Mouse (Mus musculus) thymus, adult 2 months (tissue): Measurements from ENCODE around the gene Ctsw.

Experiments
- CTCF ChIP-seq: fragments of 200-500 bp; IDR thresholded peaks from 2 replicates; pipeline ENCODE4 v1.5.1; 2012; ENCODE audit warnings: mild to moderate bottlenecking, control low read depth, low read length, moderate library complexity, borderline replicate concordance; ENCODE audit not compliant: control insufficient read depth, poor library complexity, insufficient read depth; ENCODE audit errors: extremely low read depth
- POLR2A ChIP-seq: fragments of 200-500 bp; IDR thresholded peaks from 2 replicates; pipeline ENCODE4 v1.6.1; 2012; ENCODE audit warnings: mild to moderate bottlenecking, low read length, control low read depth, moderate library complexity; ENCODE audit not compliant: control insufficient read depth, poor library complexity, insufficient read depth; ENCODE audit errors: extremely low read depth

DNA sequence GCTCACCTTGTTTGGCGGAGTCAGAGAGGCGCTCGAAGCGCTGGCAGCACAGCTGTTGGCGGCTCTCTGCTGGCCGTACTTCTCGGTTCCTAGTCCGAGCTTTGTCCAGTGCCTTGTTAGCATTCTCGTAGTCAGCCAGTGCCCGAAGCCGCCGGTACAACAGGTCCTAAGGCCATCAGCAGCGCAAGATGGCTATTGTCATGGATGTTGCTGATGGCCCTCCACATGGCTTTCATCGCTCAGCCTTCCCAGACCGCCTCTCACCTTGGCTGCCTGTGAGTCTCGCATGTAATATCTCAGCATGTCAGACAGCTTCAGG lies 27.7 kb upstream of the Ctsw start:
- TF ChIP-seq CTCF (no peak), POLR2A (no peak)
